Comparison of ENCODE assay signal across 7 mouse cellular contexts in genomic region chr3:100489133-100490009, GRCm38 (mm10). TPM values are rescaled to one million over a fixed set of nuclear protein-coding genes. Genes with fewer than 3 reads are reported as not detected.
A peak's percentile ranks its signal among the peaks of the same experiment; 100 is the strongest.
DNase-seq lines count a peak whose midpoint lies in the region; ATAC-seq lines count a peak whose summit lies in the region.

Gene Tent5c, minus strand, starts transcription at chr3:100489324.

- DNase-seq in adrenal gland, postnatal 14 days: peak; percentile 99
- DNase-seq in embryonic facial prominence, embryonic 11.5 days (ENCODE audit: low spot score): peak; percentile 98
- peak; percentile 100 for DNase-seq in heart, adult 11 months
- DNase-seq in kidney, adult 18-20 months: peak; percentile 97
- peak; percentile 96 for DNase-seq in limb, embryonic 11.5 days (ENCODE audit: low spot score)
- DNase-seq in midbrain, embryonic 14.5 days: peak; percentile 96
- DNase-seq in spleen, adult 18-20 months: peak; percentile 93

- H3K4me3 ChIP-seq in embryonic facial prominence, embryonic 11.5 days (ENCODE audit: low read depth, low read length): peak within 1 kb of the TSS; percentile 40
- H3K4me3 ChIP-seq in limb, embryonic 11.5 days (ENCODE audit: low read depth, low read length): peak within 1 kb of the TSS; percentile 61
- H3K4me3 ChIP-seq in midbrain, embryonic 14.5 days (replicated peaks; ENCODE audit: low read depth, low read length): peak within 1 kb of the TSS; percentile 67

- ATAC-seq in embryonic facial prominence, embryonic 11.5 days (replicated peaks; ENCODE audit: insufficient number of reproducible peaks, low FRiP score, low TSS enrichment, low read depth): peak; percentile 87
- peak; percentile 91 for ATAC-seq in limb, embryonic 11.5 days (ENCODE audit: insufficient number of reproducible peaks, low FRiP score, low TSS enrichment, low read depth)
- ATAC-seq in midbrain, embryonic 14.5 days (ENCODE audit: low FRiP score, low TSS enrichment): peak; percentile 90

- peak within 1 kb of the TSS; percentile 72 for H3K9ac ChIP-seq in embryonic facial prominence, embryonic 11.5 days (replicated peaks; ENCODE audit: low read length)
- H3K9ac ChIP-seq in limb, embryonic 11.5 days (ENCODE audit: low read length): peak within 1 kb of the TSS; percentile 50
- H3K9ac ChIP-seq in midbrain, embryonic 14.5 days (replicated peaks; ENCODE audit: low read length): peak within 1 kb of the TSS; percentile 48

- H3K9me3 ChIP-seq in embryonic facial prominence, embryonic 11.5 days (replicated peaks; ENCODE audit: control insufficient read depth, low read length): no peaks in the 10 kb centered on the region
- no peaks in the 10 kb centered on the region for H3K9me3 ChIP-seq in limb, embryonic 11.5 days (ENCODE audit: control insufficient read depth, low read length)
- H3K9me3 ChIP-seq in midbrain, embryonic 14.5 days (ENCODE audit: control insufficient read depth, low read length): no peaks in the 10 kb centered on the region

- no peaks in the 10 kb centered on the region for H3K36me3 ChIP-seq in embryonic facial prominence, embryonic 11.5 days (replicated peaks; ENCODE audit: control insufficient read depth, insufficient read depth, low read depth, low read length)
- no peaks in the 10 kb centered on the region for H3K36me3 ChIP-seq in limb, embryonic 11.5 days (ENCODE audit: control insufficient read depth, insufficient read depth, low read length)
- no peaks in the 10 kb centered on the region for H3K36me3 ChIP-seq in midbrain, embryonic 14.5 days (ENCODE audit: control insufficient read depth, insufficient read depth, low read length)

- WGBS in embryonic facial prominence, embryonic 11.5 days: under 1% methylated on average over 57 of the region's 73 CpGs
- WGBS in limb, embryonic 11.5 days: under 1% methylated on average over 66 of the region's 73 CpGs
- under 1% methylated on average over 51 of the region's 73 CpGs for WGBS in midbrain, embryonic 14.5 days

- no peaks in the 10 kb centered on the region for H3K4me1 ChIP-seq in embryonic facial prominence, embryonic 11.5 days (ENCODE audit: control insufficient read depth, insufficient read depth, low read length)
- H3K4me1 ChIP-seq in limb, embryonic 11.5 days (ENCODE audit: control insufficient read depth, insufficient read depth, low read length): 0 out of 2 replicates have a peak, but pooled peaks cover 3% of the 10 kb centered on the region
- peaks cover 10% of the 10 kb centered on the region; the same call in 1 of the 2 replicates for H3K4me1 ChIP-seq in midbrain, embryonic 14.5 days (ENCODE audit: control insufficient read depth, insufficient read depth, low read length)

- peak within 1 kb of the TSS; percentile 98 for H3K4me2 ChIP-seq in embryonic facial prominence, embryonic 11.5 days (ENCODE audit: low read depth, low read length)
- H3K4me2 ChIP-seq in limb, embryonic 11.5 days (ENCODE audit: low read depth, severe bottlenecking): peak within 1 kb of the TSS; percentile 92
- H3K4me2 ChIP-seq in midbrain, embryonic 14.5 days (ENCODE audit: low read length): peak within 1 kb of the TSS; percentile 98

- H3K27ac ChIP-seq in embryonic facial prominence, embryonic 11.5 days (replicated peaks; ENCODE audit: low read depth, low read length): no peak within 1 kb of the TSS
- no peak within 1 kb of the TSS for H3K27ac ChIP-seq in limb, embryonic 11.5 days (replicated peaks; ENCODE audit: low read depth, low read length)
- H3K27ac ChIP-seq in midbrain, embryonic 14.5 days (replicated peaks; ENCODE audit: low read depth, low read length): no peak within 1 kb of the TSS

- H3K27me3 ChIP-seq in embryonic facial prominence, embryonic 11.5 days (ENCODE audit: control insufficient read depth, insufficient read depth, low read length): peaks cover 12% of the 10 kb centered on the region
- H3K27me3 ChIP-seq in limb, embryonic 11.5 days (ENCODE audit: control insufficient read depth, insufficient read depth, low read length): peaks cover 18% of the 10 kb centered on the region
- peaks cover 38% of the 10 kb centered on the region for H3K27me3 ChIP-seq in midbrain, embryonic 14.5 days (ENCODE audit: control insufficient read depth, insufficient read depth, low read length)

RNA-seq across cellular contexts. Expression of gene Tent5c, which starts in this region (rescaled TPM):
- total RNA-seq in adrenal gland, postnatal 14 days (2021): 39.4 and 51.7 TPM in 2 replicates
- 2.9 and 3.5 TPM in 2 replicates for polyA plus RNA-seq in embryonic facial prominence, embryonic 11.5 days (2014; fragmentation: Nextera tagmentation; extraction: Ambion mirVana)
- polyA plus RNA-seq in limb, embryonic 11.5 days (2014; fragmentation: Nextera tagmentation; extraction: Ambion mirVana): 2.7 and 2.9 TPM in 2 replicates
- polyA plus RNA-seq in midbrain, embryonic 14.5 days (2014; fragmentation: Nextera tagmentation; extraction: Ambion mirVana): 0.98 and 3.2 TPM in 2 replicates
